Mouse (Mus musculus): ENCODE data around the gene Zpld1. TPM values are rescaled to one million over a fixed set of nuclear protein-coding genes. Genes with fewer than 3 reads are reported as not detected.

Zpld1 gene
- total RNA-seq (2015; ENCODE audit: low replicate concordance) (not detected in 2 replicates), total RNA-seq (2017; ENCODE audit: low replicate concordance) (not detected in 2 replicates)

GRCm38 (mm10) chr16:55297886-55298285, at the start of gene Zpld1:
TSS of gene Zpld1 (minus strand) at chr16:55297986.
- no peak for ATAC-seq (replicated peaks; ENCODE audit: low FRiP score, poor library complexity, severe bottlenecking)

- no peak for ATAC-seq (replicated peaks; ENCODE audit: low FRiP score, poor library complexity, severe bottlenecking)
These were observed 47.9 kb upstream of the Zpld1 start for GRCm38 (mm10) chr16:55345644-55346043.

- ATAC-seq (replicated peaks; ENCODE audit: low FRiP score, poor library complexity, severe bottlenecking), result no peak
These were observed 24.0 kb upstream of the Zpld1 start for GRCm38 (mm10) chr16:55321542-55322514.

- no peak for ATAC-seq (replicated peaks; ENCODE audit: low FRiP score, poor library complexity, severe bottlenecking)
These were observed 19.2 kb upstream of the Zpld1 start for GRCm38 (mm10) chr16:55316996-55317395.

GRCm38 (mm10) chr16:55312106-55312505, 14.3 kb upstream of the Zpld1 start:
- no peak for ATAC-seq (replicated peaks; ENCODE audit: low FRiP score, poor library complexity, severe bottlenecking)

- no peak for ATAC-seq (replicated peaks; ENCODE audit: low FRiP score, poor library complexity, severe bottlenecking)
These were observed 15.1 kb downstream of the Zpld1 start for GRCm38 (mm10) chr16:55282696-55283095.

GRCm38 (mm10) chr16:55277447-55277846, 20.3 kb downstream of the Zpld1 start:
- no peak for ATAC-seq (replicated peaks; ENCODE audit: low FRiP score, poor library complexity, severe bottlenecking)

- no peak for ATAC-seq (replicated peaks; ENCODE audit: low FRiP score, poor library complexity, severe bottlenecking)
These were observed 32.5 kb downstream of the Zpld1 start for GRCm38 (mm10) chr16:55265281-55265680.

GRCm38 (mm10) chr16:55260862-55261574, 36.8 kb downstream of the Zpld1 start:
- ATAC-seq (replicated peaks; ENCODE audit: low FRiP score, poor library complexity, severe bottlenecking), result no peak

GRCm38 (mm10) chr16:55259719-55260118, 38.1 kb downstream of the Zpld1 start:
- ATAC-seq (replicated peaks; ENCODE audit: low FRiP score, poor library complexity, severe bottlenecking), result no peak

GRCm38 (mm10) chr16:55240996-55241395, 56.8 kb downstream of the Zpld1 start:
- ATAC-seq (replicated peaks; ENCODE audit: low FRiP score, poor library complexity, severe bottlenecking), result no peak

GRCm38 (mm10) chr16:55228995-55229622, 68.7 kb downstream of the Zpld1 start:
- ATAC-seq (replicated peaks; ENCODE audit: low FRiP score, poor library complexity, severe bottlenecking), result no peak

- ATAC-seq (replicated peaks; ENCODE audit: low FRiP score, poor library complexity, severe bottlenecking), result no peak
These were observed 93.8 kb downstream of the Zpld1 start for GRCm38 (mm10) chr16:55203945-55204344.

GRCm38 (mm10) chr16:55190397-55190796, 107.4 kb downstream of the Zpld1 start:
- ATAC-seq (replicated peaks; ENCODE audit: low FRiP score, poor library complexity, severe bottlenecking), result no peak

- ATAC-seq (replicated peaks; ENCODE audit: low FRiP score, poor library complexity, severe bottlenecking), result no peak
These were observed 112.4 kb downstream of the Zpld1 start for GRCm38 (mm10) chr16:55185370-55185769.
